Mouse (Mus musculus): Measurements from ENCODE around the gene Atp11c.

Gene Atp11c

GRCm38 (mm10) chrX:60592598-60592997 is at the start of gene Atp11c:
Gene Atp11c (minus strand): TSS chrX:60592698.
- DNase-seq (ENCODE audit: low spot score in 2 of 2), result no peak

DNA sequence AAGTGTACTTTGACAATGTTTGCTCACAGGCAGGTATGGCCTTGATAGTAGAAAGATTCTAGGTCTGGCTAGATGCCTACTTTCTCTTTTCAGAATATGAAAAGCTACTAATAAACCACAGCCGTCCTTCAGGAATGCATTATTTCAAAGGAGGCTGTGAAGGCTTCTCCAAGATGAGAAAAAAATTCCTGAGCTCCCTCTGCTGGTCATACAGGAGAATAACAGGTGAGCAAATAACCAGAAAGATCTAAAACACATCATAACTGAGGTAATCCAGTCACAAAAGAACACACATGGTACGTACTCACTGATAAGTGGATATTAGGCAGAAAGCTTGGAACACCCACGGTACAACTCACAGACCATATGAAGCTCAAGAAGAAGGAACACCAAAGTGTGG is 16.7 kb upstream of the Atp11c start:
- no peak for DNase-seq (ENCODE audit: low spot score in 2 of 2)

- no peak for DNase-seq (ENCODE audit: low spot score in 2 of 2)
These were observed 22.0 kb downstream of the Atp11c start for GRCm38 (mm10) chrX:60570539-60570938.

- no peak for DNase-seq (ENCODE audit: low spot score in 2 of 2)
These were observed 23.5 kb downstream of the Atp11c start for GRCm38 (mm10) chrX:60569047-60569446.

DNA sequence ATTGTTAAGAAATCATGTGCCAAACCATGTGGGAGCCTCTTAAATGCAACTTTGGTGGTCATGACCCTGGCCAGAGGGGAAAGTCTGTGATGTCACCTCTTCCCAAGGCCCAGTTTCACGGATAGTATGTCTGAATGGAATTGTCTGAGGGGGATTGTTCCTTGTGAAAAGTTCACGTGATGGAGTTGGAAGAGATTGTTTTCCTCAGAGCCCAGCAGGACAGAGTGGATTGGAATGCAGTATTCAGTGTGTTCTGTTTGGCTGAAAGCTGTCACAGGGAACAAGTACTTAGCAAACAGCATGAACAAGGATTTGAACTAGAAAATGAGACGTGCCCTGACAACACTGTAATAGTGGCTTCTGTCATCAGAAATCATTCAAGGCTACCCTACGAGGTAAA is 37.3 kb downstream of the Atp11c start:
- DNase-seq (ENCODE audit: low spot score in 2 of 2), result no peak

- DNase-seq (ENCODE audit: low spot score in 2 of 2), result peak in 1 of 2 experiments; percentile 2
These were observed 44.8 kb downstream of the Atp11c start for GRCm38 (mm10) chrX:60547444-60548304.

DNA sequence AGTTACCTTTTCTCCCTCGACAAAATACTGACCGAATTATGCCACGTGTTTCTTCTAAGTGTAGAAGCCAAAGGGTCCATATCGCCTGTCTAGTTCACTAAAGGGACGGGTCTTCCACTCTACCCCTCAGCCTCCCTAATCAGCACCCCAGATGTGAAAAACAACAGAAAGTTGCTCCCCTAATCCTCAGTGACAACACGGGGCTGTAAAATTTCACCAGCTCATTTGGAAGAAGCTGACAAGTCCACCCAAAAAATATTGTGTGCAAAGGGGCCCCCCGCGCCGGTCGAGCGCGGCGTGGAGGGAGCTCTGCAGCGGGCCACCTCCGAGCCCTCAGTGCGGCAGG is 45.4 kb downstream of the Atp11c start:
- no peak for DNase-seq (ENCODE audit: low spot score in 2 of 2)

DNA sequence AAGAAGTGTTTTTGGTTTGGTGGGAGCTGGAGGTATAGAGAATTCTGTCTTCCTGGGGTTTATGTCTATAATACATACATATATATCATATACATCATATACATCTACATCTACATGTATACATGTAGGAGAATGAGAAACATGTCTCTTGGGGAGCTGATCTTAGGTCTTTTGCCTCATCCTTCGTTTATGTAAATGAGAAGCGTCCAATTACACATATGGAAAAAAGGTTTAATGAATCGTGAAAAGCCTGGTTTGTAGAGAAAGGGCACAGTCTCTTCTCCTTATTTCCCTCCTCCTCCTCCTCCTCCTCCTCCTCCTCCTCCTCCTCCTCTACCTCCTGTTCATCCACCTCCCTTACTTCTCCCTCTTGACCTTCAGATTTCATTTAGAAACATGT is 46.6 kb downstream of the Atp11c start:
- DNase-seq (ENCODE audit: low spot score in 2 of 2), result no peak

DNA sequence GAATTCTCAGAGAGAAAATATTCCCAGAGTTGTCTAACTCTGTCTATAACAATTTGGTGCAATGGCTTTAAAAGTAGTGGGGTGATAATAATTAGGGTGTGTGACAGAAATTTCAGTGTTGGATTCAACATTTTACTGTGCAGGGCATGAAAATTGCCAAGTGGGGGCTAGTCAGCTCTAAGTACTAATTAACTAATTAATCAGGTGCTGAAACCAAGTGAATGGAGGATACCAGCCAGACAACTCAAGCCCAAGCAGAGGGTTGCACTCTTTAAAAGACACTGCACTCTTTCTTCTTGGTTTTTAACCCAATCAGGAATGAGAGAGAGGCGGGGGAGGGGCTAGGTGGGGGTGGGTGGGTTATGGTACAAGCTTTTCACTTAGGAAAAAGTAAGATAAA is 47.1 kb downstream of the Atp11c start:
- DNase-seq (ENCODE audit: low spot score in 2 of 2), result no peak

DNA sequence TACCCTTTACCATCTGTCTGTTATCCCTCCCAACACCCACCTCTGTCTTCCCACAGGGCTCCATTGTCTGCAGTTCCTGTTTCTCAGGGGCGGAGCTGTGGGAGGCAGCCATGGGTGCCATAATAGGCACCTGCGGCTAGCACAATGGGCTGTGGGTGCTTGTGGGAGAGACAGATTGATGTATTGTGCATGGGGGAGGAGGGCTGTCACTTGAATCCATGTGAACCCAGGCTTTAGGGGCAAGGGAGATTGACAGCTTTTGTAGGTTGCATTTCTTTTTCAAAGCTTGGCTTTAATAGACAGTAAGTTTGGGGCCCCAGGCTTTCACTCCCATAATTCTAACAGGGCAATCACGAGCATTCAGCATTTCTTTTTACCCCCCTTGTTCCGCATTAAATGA is 48.4 kb downstream of the Atp11c start:
- DNase-seq (ENCODE audit: low spot score in 2 of 2), result no peak

DNA sequence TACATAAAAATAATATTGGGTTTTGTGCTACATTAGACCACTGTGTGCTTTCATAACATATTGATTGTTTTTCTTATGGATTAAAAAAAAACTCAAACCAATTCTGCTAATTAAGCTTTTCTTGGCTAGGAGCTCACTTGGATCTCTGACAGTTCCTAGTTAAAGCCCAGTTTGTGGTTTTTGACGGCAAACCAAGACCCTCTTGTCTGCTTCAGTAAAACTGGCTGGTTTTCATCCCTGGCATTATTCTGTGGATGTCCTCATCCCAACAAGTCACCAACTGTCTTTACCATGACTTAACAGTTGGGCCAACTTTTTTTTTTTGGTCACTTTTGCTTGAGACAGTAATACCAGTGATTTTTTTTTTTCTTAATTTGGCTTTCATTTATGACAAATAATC is 49.6 kb downstream of the Atp11c start:
- DNase-seq (ENCODE audit: low spot score in 2 of 2), result no peak

- no peak for DNase-seq (ENCODE audit: low spot score in 2 of 2)
These were observed 53.3 kb downstream of the Atp11c start, which contains the start of gene Gm7073 for GRCm38 (mm10) chrX:60539149-60539548. Gene Gm7073 (minus strand): TSS chrX:60539249.

- DNase-seq (ENCODE audit: low spot score in 2 of 2), result no peak
These were observed 88.5 kb downstream of the Atp11c start for GRCm38 (mm10) chrX:60503995-60504394.

DNA sequence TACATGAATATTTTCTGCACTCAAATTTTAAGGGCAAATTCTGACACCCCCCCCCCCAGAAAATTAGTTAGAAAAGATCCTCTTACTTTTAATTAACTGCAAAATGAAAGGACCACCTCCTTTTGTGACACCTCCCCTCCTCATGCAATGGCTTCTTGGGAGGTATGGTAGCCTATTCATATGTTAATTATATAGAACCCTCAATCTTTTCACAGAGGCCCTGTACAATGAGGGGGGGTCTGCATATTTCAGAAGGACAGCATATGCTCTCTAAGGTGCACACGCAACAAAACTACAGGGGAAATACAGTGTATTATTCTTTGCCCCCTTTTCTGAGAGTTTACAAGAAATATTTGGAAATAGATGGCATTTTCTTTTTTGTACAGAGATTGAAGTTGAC is 94.7 kb downstream of the Atp11c start:
- no peak for DNase-seq (ENCODE audit: low spot score in 2 of 2)

GRCm38 (mm10) chrX:60495308-60495707 is 97.2 kb downstream of the Atp11c start:
- DNase-seq (ENCODE audit: low spot score in 2 of 2), result no peak

DNA sequence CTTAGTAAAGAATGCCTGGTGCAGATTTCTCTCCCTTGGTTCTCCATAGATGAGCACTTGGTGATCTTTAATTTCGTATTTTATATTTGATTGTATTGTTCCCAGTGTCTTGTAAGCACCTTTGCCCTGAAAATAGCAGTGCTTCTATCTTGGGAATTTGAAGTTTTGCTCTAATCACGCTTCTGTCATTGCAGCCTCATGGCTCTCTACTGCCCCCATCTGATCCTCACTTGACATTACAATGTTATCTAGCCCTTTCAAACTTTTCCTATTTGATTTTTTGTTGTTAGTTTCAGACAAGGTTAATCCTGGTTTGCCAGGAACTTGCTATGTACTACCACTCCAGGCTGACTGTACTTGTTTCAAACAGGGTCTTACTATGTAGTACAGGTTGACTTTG is 128.7 kb downstream of the Atp11c start:
- no peak for DNase-seq (ENCODE audit: low spot score in 2 of 2)

DNA sequence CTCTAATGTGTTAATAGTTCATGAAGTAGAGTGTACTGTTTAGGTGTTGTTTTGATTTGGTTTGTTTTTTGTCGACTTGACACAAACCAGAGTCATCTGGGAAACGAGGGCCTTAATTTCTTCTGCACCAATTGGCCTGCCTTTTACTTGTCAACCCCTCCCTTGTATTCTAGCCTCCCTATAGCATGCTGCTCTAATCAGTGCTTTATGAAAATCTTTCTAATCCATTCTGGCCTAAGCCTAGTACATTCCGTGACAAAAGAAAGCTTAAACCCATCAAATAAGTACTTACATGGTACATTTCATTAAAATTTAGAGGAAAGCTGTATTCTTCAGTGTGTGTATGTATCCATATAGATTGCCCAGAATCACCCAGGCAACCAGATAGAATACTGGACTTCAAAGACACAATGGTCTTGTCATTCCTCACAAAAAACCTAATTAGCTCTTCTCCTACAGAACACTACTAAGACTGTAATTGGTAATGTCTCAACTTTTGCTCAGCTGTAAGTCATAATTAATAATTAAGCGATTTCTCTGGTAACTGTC is 177.9 kb downstream of the Atp11c start:
- no peak for DNase-seq (ENCODE audit: low spot score in 2 of 2)

DNA sequence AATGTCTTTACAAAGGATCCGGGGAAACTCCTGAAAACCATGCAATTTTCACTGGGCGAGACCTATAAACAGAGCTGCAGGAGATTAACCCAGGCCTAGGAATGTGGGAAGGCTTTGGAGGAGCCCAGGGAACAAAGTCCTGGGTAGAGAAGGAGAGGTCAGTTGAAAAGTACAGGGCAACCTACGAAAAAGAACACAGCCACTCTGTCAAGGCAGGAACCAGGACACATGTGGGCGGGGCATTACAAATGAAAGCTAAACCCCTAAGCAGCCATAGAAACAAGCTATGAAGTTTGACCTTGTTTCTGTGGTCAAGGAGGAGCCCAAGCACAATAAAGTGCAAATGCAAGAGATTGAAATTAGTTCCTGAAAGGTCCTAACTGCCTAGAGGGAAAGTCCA is 186.8 kb downstream of the Atp11c start:
- DNase-seq (ENCODE audit: low spot score in 2 of 2), result no peak

GRCm38 (mm10) chrX:60404668-60405044 is 187.8 kb downstream of the Atp11c start:
- peak; percentile 79 to 82 for DNase-seq (ENCODE audit: low spot score in 2 of 2)

- peak; percentile 47 to 49 for DNase-seq (ENCODE audit: low spot score in 2 of 2)
These were observed 188.5 kb downstream of the Atp11c start for GRCm38 (mm10) chrX:60403764-60404667.

DNA sequence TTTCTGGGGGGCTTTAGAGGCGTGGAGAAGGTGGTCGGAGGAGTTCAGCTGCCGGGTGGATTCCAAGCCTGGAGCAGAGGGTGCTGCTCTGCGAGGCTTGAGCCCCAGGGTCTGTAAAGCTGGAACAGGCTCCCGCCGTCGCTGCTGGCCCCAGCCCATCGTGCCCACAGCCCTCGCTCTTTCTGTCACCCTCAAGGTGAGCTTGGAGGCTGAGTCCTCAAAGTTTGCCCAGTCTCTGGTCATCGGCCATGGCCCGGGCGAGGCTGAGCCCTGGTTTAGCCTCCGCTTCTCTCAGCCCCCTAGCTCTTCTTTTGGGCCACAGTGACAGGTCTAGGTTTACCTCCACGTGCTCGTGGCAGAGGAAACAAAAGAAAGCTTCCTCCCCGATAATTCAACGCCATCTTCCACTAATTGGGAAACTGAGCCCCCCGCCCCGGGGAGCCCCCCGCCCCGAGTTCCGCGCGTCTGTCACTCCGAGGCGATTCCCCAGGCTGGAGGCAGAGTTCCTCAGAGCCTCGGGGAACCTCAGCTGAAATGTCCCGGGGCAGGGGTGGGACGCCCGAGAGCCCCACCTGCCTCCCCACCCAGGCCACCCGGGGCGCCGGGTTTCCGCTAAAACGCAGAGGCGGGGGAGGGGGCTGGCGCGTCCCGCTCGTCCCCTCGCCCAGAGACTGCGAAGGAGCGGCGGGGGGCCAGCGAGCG is 189.3 kb downstream of the Atp11c start:
- DNase-seq (ENCODE audit: low spot score in 2 of 2), result peak in 1 of 2 experiments; percentile 40

DNA sequence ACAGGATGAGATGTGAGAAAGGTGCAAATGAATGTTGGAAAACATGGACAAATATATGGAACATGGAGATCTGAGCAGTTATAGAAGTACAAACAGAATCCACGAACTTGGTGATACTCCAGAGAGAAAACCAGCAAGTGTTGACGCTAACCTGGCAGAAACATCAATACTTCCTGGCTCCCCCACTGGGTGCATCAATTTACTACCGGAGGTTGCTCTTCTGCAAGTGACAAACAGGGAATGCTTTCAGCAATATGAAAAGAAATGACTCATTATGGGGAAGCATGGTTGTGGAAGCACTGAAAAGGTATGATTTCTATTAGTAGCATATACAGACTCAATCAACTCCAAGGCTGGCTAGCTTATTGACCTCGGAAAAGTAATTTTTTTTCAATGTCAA is 198.2 kb downstream of the Atp11c start:
- DNase-seq (ENCODE audit: low spot score in 2 of 2), result no peak
